Mouse (Mus musculus): ENCODE data around the gene Zfp128. TPM values are rescaled to one million over a fixed set of nuclear protein-coding genes. Genes with fewer than 3 reads are reported as not detected.
"Not testable (repeated sequence)": the region's sequence is repeated elsewhere in the genome, so short reads cannot be mapped to it uniquely, and the experiment has no call there.

Gene Zfp128
- polyA plus RNA-seq, 1 experiment from 2014 or later = 3.3 TPM

GRCm38 (mm10) chr7:12903623-12904022 lies 22.6 kb downstream of the Zfp128 start:
- Histone ChIP-seq H3K4me1 (replicated peaks; ENCODE audit: insufficient read depth, low read length) (no peaks in the 10 kb centered on the region), H3K27ac (no peak overlapping the region), H3K4me3 (replicated peaks; ENCODE audit: low read depth, low read length) (no peak overlapping the region), H3K27me3 (ENCODE audit: insufficient read depth, low read length) (no peaks in the 10 kb centered on the region), H3K36me3 (ENCODE audit: insufficient read depth, low read length) (peaks cover 24% of the 10 kb centered on the region), H3K9ac (ENCODE audit: low read depth, low read length) (no peak overlapping the region), H3K4me2 (ENCODE audit: low read length) (no peak overlapping the region), H3K9me3 (replicated peaks; ENCODE audit: low read length) (no peaks in the 10 kb centered on the region)
- no peak for TF ChIP-seq CTCF (IDR thresholded peaks at IDR 0.05; ENCODE audit: low read depth)
- no peak for ATAC-seq (replicated peaks; ENCODE audit: low FRiP score, low read depth)
- 57% methylated on average over 10 of the region's 10 CpGs for WGBS
- no peak for DNase-seq (ENCODE audit: low spot score)

GRCm38 (mm10) chr7:12905146-12905545 lies 24.2 kb downstream of the Zfp128 start:
- 100% methylated on average over 1 of the region's 1 CpGs for WGBS
- no peak overlapping the region for H3K9ac ChIP-seq (ENCODE audit: low read depth, low read length)
- no peaks in the 10 kb centered on the region for H3K27me3 ChIP-seq (ENCODE audit: insufficient read depth, low read length)
- no peaks in the 10 kb centered on the region for H3K9me3 ChIP-seq (replicated peaks; ENCODE audit: low read length)
- H3K4me3 ChIP-seq (replicated peaks; ENCODE audit: low read depth, low read length) = no peak overlapping the region
- no peak for TF ChIP-seq CTCF (IDR thresholded peaks at IDR 0.05; ENCODE audit: low read depth)
- ATAC-seq (replicated peaks; ENCODE audit: low FRiP score, low read depth) (no peak), DNase-seq (ENCODE audit: low spot score) (no peak)
- no peak overlapping the region for H3K27ac ChIP-seq
- no peaks in the 10 kb centered on the region; the same call in 1 of the 2 replicates for H3K4me1 ChIP-seq (replicated peaks; ENCODE audit: insufficient read depth, low read length)
- peaks cover 24% of the 10 kb centered on the region for H3K36me3 ChIP-seq (ENCODE audit: insufficient read depth, low read length)
- no peak overlapping the region for H3K4me2 ChIP-seq (ENCODE audit: low read length)

DNA sequence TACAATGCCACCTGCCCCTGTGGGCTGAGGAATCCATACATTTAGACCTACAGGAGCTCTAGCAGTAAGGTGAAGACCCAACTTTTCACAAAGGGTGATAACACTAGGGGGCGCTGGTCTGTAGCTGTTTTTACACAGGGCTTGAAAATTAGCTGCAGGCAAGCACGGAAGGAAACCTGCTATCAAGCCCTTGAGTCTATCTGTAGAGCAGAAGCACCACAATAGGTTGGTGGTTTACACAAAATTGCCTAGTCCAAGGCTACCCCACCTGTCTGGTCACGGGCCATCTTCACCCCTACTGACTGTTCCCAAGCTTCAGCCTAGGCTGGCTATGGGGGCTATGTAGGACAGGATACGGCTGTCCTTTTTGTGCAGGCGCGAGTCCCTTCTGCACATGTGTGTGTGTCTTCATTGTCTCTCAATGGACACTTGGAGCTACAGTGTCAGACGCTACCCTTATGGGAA lies 28.6 kb downstream of the Zfp128 start:
- peak; percentile 73 for DNase-seq (ENCODE audit: low spot score)
- Histone ChIP-seq H3K9me3 (replicated peaks; ENCODE audit: low read length) (no peaks in the 10 kb centered on the region), H3K36me3 (ENCODE audit: insufficient read depth, low read length) (peaks cover 20% of the 10 kb centered on the region; the same call in 1 of the 2 replicates), H3K27ac (peak overlapping the region; percentile 93), H3K4me2 (ENCODE audit: low read length) (peak overlapping the region; percentile 62), H3K4me3 (replicated peaks; ENCODE audit: low read depth, low read length) (peak overlapping the region; percentile 45), H3K4me1 (replicated peaks; ENCODE audit: insufficient read depth, low read length) (no peaks in the 10 kb centered on the region; the same call in 1 of the 2 replicates), H3K27me3 (ENCODE audit: insufficient read depth, low read length) (no peaks in the 10 kb centered on the region), H3K9ac (ENCODE audit: low read depth, low read length) (peak overlapping the region; percentile 59)
- WGBS = 46% methylated on average over 7 of the region's 7 CpGs
- peak; percentile 81 for TF ChIP-seq CTCF (IDR thresholded peaks at IDR 0.05; ENCODE audit: low read depth)
- 0 out of 2 replicates have a peak, but pooled peaks have one; percentile 48 for ATAC-seq (replicated peaks; ENCODE audit: low FRiP score, low read depth)

DNA sequence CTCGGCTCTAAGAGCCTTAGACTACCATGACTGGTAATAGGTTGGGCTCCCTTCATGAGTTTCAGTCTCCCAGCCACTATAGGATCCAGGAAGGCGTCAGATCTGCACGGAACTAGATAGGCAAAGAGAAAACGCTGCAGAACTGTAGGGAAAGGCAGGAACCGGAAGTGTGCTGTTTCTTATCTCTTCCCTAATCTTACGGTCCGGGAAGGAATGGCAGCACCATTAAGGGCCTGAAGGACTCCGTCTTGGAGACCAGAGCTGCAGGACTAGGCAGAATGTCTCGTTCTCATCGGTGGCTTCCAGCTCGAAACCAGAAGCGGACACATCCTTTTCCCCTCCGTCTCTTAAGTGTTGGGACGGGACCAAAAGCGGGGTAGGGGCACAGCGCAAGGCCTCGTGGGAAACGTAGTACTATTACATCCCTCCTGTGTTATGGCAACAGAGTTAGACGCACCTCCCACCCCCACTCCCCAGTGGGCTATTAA lies 29.2 kb downstream of the Zfp128 start:
- 3% methylated on average over 19 of the region's 19 CpGs for WGBS
- H3K36me3 ChIP-seq (ENCODE audit: insufficient read depth, low read length) = peaks cover 20% of the 10 kb centered on the region; the same call in 1 of the 2 replicates
- H3K4me1 ChIP-seq (replicated peaks; ENCODE audit: insufficient read depth, low read length) = no peaks in the 10 kb centered on the region; the same call in 1 of the 2 replicates
- ATAC-seq (replicated peaks; ENCODE audit: low FRiP score, low read depth) = peak; percentile 83
- no peaks in the 10 kb centered on the region for H3K9me3 ChIP-seq (replicated peaks; ENCODE audit: low read length)
- TF ChIP-seq CTCF (IDR thresholded peaks at IDR 0.05; ENCODE audit: low read depth) = no peak
- H3K4me2 ChIP-seq (ENCODE audit: low read length) = peak overlapping the region; percentile 62
- H3K27me3 ChIP-seq (ENCODE audit: insufficient read depth, low read length) = no peaks in the 10 kb centered on the region
- H3K27ac ChIP-seq = peak overlapping the region; percentile 93
- DNase-seq (ENCODE audit: low spot score) = peak; percentile 91
- H3K9ac ChIP-seq (ENCODE audit: low read depth, low read length) = peak overlapping the region; percentile 59
- peak overlapping the region; percentile 45 for H3K4me3 ChIP-seq (replicated peaks; ENCODE audit: low read depth, low read length)

DNA sequence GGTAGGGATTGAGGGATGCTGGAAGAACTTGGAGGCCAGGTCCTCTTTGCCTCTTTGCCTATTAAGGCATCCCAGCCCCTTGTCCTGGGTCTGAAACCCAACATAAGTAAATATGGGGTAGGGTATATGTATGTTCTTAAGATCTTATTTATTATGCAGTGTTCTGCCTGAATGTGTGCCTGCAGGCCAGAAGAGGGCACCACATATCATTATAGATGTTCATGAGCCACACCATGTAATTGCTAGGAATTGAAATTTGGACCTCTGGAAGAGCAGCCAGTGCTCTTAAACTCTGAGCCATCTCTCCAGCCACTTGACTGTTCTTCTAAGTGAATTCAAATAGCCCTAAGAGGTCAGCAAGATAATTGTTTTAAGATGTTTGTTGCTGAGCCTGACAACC lies 32.6 kb downstream of the Zfp128 start:
- Histone ChIP-seq H3K36me3 (ENCODE audit: insufficient read depth, low read length) (no peaks in the 10 kb centered on the region), H3K4me1 (replicated peaks; ENCODE audit: insufficient read depth, low read length) (no peaks in the 10 kb centered on the region; the same call in 1 of the 2 replicates), H3K9me3 (replicated peaks; ENCODE audit: low read length) (no peaks in the 10 kb centered on the region), H3K4me3 (replicated peaks; ENCODE audit: low read depth, low read length) (no peak overlapping the region), H3K9ac (ENCODE audit: low read depth, low read length) (no peak overlapping the region), H3K4me2 (ENCODE audit: low read length) (no peak overlapping the region), H3K27me3 (ENCODE audit: insufficient read depth, low read length) (no peaks in the 10 kb centered on the region), H3K27ac (no peak overlapping the region)
- peak; percentile 63 for DNase-seq (ENCODE audit: low spot score)
- ATAC-seq (replicated peaks; ENCODE audit: low FRiP score, low read depth) = no peak
- TF ChIP-seq CTCF (IDR thresholded peaks at IDR 0.05; ENCODE audit: low read depth) = peak; percentile 72

DNA sequence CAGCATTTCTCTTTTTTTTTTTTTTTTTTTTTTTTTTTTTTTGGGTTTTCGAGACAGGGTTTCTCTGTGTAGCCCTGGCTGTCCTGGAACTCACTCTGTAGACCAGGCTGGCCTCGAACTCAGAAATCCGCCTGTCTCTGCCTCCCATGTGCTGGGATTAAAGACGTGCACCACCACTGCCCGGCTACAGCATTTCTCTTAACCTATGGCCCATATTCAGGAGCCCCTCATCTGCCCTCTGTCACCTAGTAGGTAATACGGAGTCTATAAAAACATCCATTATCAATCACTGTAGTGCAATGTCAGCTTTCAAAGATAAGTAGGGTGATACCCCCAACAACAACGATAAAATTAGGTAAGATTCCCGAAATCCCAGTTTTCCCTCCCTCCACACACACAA lies 39.5 kb downstream of the Zfp128 start:
- H3K9ac ChIP-seq (ENCODE audit: low read depth, low read length); H3K9me3 ChIP-seq (replicated peaks; ENCODE audit: low read length); H3K4me3 ChIP-seq (replicated peaks; ENCODE audit: low read depth, low read length); H3K4me2 ChIP-seq (ENCODE audit: low read length); DNase-seq (ENCODE audit: low spot score); H3K4me1 ChIP-seq (replicated peaks; ENCODE audit: insufficient read depth, low read length); H3K27ac ChIP-seq; H3K27me3 ChIP-seq (ENCODE audit: insufficient read depth, low read length); ATAC-seq (replicated peaks; ENCODE audit: low FRiP score, low read depth): not testable (repeated sequence)
- WGBS = 89% methylated on average over 7 of the region's 8 CpGs
- H3K36me3 ChIP-seq (ENCODE audit: insufficient read depth, low read length) = peaks cover 21% of the 10 kb centered on the region

DNA sequence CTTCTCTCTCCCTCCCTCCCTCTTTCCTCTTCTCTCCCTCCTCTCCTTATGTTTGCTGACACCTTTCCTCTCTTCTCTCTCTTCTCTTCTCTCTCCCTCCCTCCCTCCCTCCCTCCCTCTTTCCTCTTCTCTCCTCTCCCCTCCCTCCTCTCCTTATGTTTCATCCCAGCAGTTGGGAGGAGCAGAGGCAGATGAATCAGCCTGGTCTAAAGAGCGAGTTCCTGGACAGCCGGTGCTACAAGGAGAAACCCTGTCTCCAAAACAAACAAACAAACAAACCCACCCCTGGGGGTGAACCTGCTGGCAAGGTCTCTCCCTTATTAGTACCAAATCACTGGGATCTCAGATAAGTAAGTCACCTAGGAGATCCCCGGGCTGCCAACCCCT lies 40.3 kb downstream of the Zfp128 start:
- peak; percentile 16 for ATAC-seq (replicated peaks; ENCODE audit: low FRiP score, low read depth)

More for the DNA sequence above, 40.3 kb downstream of the Zfp128 start:
- H3K4me3 ChIP-seq (replicated peaks; ENCODE audit: low read depth, low read length) = peak overlapping the region; percentile 70
- WGBS = 0% methylated on average over 3 of the region's 3 CpGs
- H3K4me2 ChIP-seq (ENCODE audit: low read length) = peak overlapping the region; percentile 88
- no peaks in the 10 kb centered on the region for H3K27me3 ChIP-seq (ENCODE audit: insufficient read depth, low read length)
- H3K36me3 ChIP-seq (ENCODE audit: insufficient read depth, low read length) = peaks cover 29% of the 10 kb centered on the region
- peak overlapping the region; percentile 98 for H3K27ac ChIP-seq
- no peak for TF ChIP-seq CTCF (IDR thresholded peaks at IDR 0.05; ENCODE audit: low read depth)
- DNase-seq (ENCODE audit: low spot score) = peak; percentile 66
- no peaks in the 10 kb centered on the region for H3K9me3 ChIP-seq (replicated peaks; ENCODE audit: low read length)
- H3K4me1 ChIP-seq (replicated peaks; ENCODE audit: insufficient read depth, low read length) = peaks cover 8% of the 10 kb centered on the region
- peak overlapping the region; percentile 75 for H3K9ac ChIP-seq (ENCODE audit: low read depth, low read length)
